Mouse (Mus musculus) intestine, postnatal 0 days (tissue): ENCODE measurements at regions not wholly inside any gene's neighbourhood (a gene's known extent, or its start where the extent isn't known, plus 50 kb on each side); places are given as distances from the start of the nearest gene placed in this dataset.

Source experiments
- ATAC-seq: fragments of 200-750 bp; cut with Nextera tagmentation; 2 replicates; pipeline ENCODE4 v1.8.0; 2017; ENCODE audit warnings: mild to moderate bottlenecking, moderate TSS enrichment, moderate library complexity
- H3K27ac ChIP-seq: fragments of 300-500 bp; sonication (generic); 2 replicates; pipeline ENCODE4 v1.5.1; 2014; ENCODE audit warnings: mild to moderate bottlenecking, low read depth, low read length, moderate library complexity
- H3K27me3 ChIP-seq: fragments of 300-500 bp; sonication (generic); replicated peaks from 2 replicates; pipeline ENCODE4 v1.6.1; 2014; ENCODE audit warnings: low read length, mixed read lengths; ENCODE audit not compliant: control insufficient read depth, insufficient read depth
- H3K36me3 ChIP-seq: fragments of 300-500 bp; sonication (generic); 2 replicates; pipeline ENCODE4 v1.6.1; 2014; ENCODE audit warnings: mild to moderate bottlenecking, moderate library complexity; ENCODE audit not compliant: control insufficient read depth, insufficient read depth
- H3K4me1 ChIP-seq: fragments of 300-500 bp; sonication (generic); replicated peaks from 2 replicates; pipeline ENCODE4 v1.6.1; 2014; ENCODE audit warnings: antibody characterized with exemption, low read length, mixed read lengths; ENCODE audit not compliant: control insufficient read depth, insufficient read depth
- H3K4me2 ChIP-seq: fragments of 300-500 bp; sonication (generic); replicated peaks from 2 replicates; pipeline ENCODE4 v1.6.1; 2014; ENCODE audit warnings: low read depth, mild to moderate bottlenecking, moderate library complexity
- H3K4me3 ChIP-seq: fragments of 300-500 bp; sonication (generic); 2 replicates; pipeline ENCODE4 v1.5.1; 2014; ENCODE audit warnings: low read depth, low read length
- H3K9ac ChIP-seq: fragments of 300-500 bp; sonication (generic); 2 replicates; pipeline ENCODE4 v1.6.1; 2014; ENCODE audit warnings: mild to moderate bottlenecking, low read depth, low read length
- H3K9me3 ChIP-seq: fragments of 300-500 bp; sonication (generic); 2 replicates; pipeline ENCODE4 v1.6.1; 2016; ENCODE audit warnings: mixed run types; ENCODE audit not compliant: control insufficient read depth
- CTCF ChIP-seq: sonication (generic); IDR thresholded peaks from 2 replicates; pipeline ENCODE4 v1.5.1; 2016; ENCODE audit warnings: low read depth, mild to moderate bottlenecking, control low read depth, antibody characterized with exemption, moderate library complexity
- WGBS: fragments of 180-500 bp; shearing (Covaris S2); extraction: QIAGEN DNeasy Blood & Tissue Kit; methylation state at CpG from one replicate; pipeline ENCODE4 v1.1.7; 2014; 5-methylcytosine and 5-hydroxymethylcytosine counted together

DNA sequence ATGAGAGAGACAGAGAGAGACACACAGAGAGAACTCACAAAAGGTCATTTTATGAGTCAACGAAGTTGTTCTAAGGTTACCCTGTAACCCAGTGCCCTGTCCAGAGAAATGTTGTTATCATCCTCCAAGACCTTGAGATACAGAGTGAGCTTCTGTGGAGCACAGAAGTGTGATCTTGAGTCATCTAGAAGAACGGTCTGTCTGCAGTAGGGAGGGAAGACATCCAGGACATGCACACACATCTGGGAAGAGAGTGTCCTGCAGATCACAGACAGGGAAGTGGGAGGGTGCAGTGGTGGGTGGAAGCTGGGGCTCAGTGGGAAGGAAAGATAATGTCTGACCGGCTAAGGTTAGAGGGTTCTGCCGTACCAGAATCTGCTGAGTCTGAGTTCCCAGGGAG is 155.3 kb downstream of the Fam169b start:
- no peaks in the 10 kb centered on the region for H3K36me3 ChIP-seq
- no peaks in the 10 kb centered on the region for H3K4me1 ChIP-seq
- ATAC-seq = no peak
- no peak for TF ChIP-seq CTCF
- 80% methylated on average over 4 of the region's 4 CpGs for WGBS
- no peaks in the 10 kb centered on the region for H3K27me3 ChIP-seq
- H3K4me2 ChIP-seq = no peak overlapping the region
- no peaks in the 10 kb centered on the region for H3K9me3 ChIP-seq
- no peak overlapping the region for H3K4me3 ChIP-seq
- no peak overlapping the region for H3K27ac ChIP-seq
- H3K9ac ChIP-seq = no peak overlapping the region

- ATAC-seq = no peak
- WGBS = 80% methylated on average over 7 of the region's 7 CpGs
Observed at GRCm38 (mm10) chr7:68415890-68416289, 142.3 kb downstream of the Fam169b start.

GRCm38 (mm10) chr7:68412786-68413185 is 139.1 kb downstream of the Fam169b start:
- no peak for TF ChIP-seq CTCF
- Histone ChIP-seq H3K27ac (no peak overlapping the region), H3K27me3 (no peaks in the 10 kb centered on the region), H3K4me3 (no peak overlapping the region), H3K36me3 (no peaks in the 10 kb centered on the region), H3K4me2 (no peak overlapping the region), H3K4me1 (no peaks in the 10 kb centered on the region), H3K9me3 (no peaks in the 10 kb centered on the region), H3K9ac (no peak overlapping the region)
- 51% methylated on average over 1 of the region's 1 CpGs for WGBS
- no peak for ATAC-seq

More at GRCm38 (mm10) chr7:68415890-68416289, 142.3 kb downstream of the Fam169b start:
- Histone ChIP-seq H3K4me2 (no peak overlapping the region), H3K9ac (no peak overlapping the region), H3K27ac (no peak overlapping the region), H3K27me3 (no peaks in the 10 kb centered on the region), H3K4me3 (no peak overlapping the region), H3K36me3 (no peaks in the 10 kb centered on the region), H3K9me3 (no peaks in the 10 kb centered on the region), H3K4me1 (no peaks in the 10 kb centered on the region)
- TF ChIP-seq CTCF = no peak
